Mouse (Mus musculus) embryo, embryonic 11 days (tissue): ENCODE data around the gene Gm27021.
A peak's percentile ranks its signal among the peaks of the same experiment; 100 is the strongest.

Experiments
- DNase-seq: peaks from one replicate; pipeline ENCODE4 v3.0.0-alpha.2; 2015

Gm27021 gene

GRCm38 (mm10) chr8:120685591-120685990, 17.7 kb upstream of the Gm27021 start:
- no peak for DNase-seq

DNA sequence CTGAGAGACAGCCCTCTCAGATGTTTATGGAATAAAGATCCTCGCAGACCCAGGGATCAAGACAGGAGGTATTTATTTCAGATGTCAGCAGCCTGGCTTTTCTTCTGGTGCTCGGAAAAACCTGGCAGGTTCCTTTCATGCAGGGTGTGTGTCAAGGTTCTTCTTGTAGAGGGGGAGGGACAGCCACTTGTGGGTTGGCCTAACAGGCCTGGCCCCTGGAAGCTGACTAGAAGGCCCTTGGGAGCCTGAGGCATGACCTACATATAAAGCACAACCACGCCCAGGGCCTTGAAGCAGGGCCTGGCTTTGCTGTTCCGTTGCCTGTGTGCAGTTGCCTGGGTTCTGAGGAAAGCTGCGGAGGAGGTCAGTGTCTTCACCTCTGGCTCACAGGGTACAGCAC, 17.2 kb upstream of the Gm27021 start:
- no peak for DNase-seq

DNA sequence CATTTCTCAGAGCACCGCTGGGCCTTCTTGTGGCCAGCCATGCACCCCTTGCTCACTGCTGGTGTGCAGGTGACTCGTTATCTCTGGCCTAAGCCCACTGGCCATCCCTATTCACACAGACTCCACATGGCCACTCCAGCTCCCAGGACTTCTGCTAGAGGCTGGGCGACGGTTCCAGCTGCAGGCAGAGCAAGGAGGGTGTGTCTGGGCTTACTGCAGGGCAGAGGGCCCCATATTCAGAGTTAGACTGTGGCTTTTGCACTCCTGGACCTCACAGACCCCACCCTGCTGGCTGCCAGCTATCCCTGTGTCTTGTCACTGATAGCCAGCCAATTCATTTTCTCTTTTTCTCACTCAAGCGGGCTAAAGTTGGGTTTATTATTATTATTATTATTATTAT, 16.2 kb upstream of the Gm27021 start:
- DNase-seq = no peak

GRCm38 (mm10) chr8:120683602-120684001, 15.7 kb upstream of the Gm27021 start:
- peak; percentile 81 for DNase-seq

GRCm38 (mm10) chr8:120681113-120681512, 13.2 kb upstream of the Gm27021 start:
- no peak for DNase-seq

- DNase-seq = peak; percentile 66
Measured at GRCm38 (mm10) chr8:120680405-120680804, 12.5 kb upstream of the Gm27021 start.

- no peak for DNase-seq
Measured at GRCm38 (mm10) chr8:120679629-120680387, 11.9 kb upstream of the Gm27021 start.

DNA sequence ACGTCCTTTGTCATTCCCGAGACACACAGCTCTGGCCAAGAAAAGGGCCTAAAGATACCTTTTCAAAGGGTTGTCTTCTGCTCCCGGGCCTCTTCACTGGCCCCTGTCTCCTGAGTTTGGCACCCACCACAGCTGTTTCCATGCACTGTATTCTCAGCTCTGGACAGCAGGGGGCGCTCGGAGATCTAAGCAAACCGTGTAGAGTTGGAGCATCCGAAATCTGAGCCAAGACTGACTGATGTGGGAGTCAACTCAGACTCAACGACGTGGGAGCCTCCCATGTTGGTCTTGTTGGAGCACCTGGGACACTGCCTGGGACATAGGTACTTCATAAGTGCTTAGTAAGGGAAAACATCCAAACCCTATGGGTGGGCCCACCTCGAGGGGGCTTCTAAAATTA, 10.6 kb upstream of the Gm27021 start:
- peak; percentile 90 for DNase-seq

- no peak for DNase-seq
Measured at GRCm38 (mm10) chr8:120675718-120676117, 7.8 kb upstream of the Gm27021 start.

DNA sequence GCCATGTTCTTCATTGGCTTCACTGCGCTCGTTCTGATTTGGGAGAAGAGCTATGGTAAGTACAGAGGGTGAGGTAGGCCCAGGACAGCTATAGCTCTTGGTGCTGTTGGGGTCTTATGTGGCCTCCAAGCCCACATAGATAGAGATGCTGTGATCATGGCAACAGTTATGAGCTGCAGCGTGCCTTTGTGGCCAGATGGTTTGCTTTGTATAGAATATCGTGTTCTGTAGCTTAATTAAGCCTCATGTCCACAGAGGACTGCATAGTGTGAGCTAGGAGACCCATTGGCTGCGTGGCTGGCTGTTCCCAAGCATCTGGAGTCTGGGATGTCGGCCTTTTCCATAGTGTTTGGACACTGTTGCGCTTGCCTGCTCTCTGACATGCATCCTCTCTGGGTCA, 5.4 kb upstream of the Gm27021 start:
- no peak for DNase-seq

GRCm38 (mm10) chr8:120672626-120673229, 4.8 kb upstream of the Gm27021 start:
- DNase-seq = no peak

- DNase-seq = peak; percentile 14
Measured at GRCm38 (mm10) chr8:120671775-120672174, 3.9 kb upstream of the Gm27021 start.

GRCm38 (mm10) chr8:120668374-120668905, 561 bp upstream of the Gm27021 start, which contains the start of gene Emc8:
Gene Emc8, minus strand, starts transcription at chr8:120668573.
- no peak for DNase-seq

GRCm38 (mm10) chr8:120666807-120667470, 940 bp downstream of the Gm27021 start:
- peak; percentile 12 for DNase-seq

GRCm38 (mm10) chr8:120665726-120666455, 2.0 kb downstream of the Gm27021 start:
- DNase-seq = peak; percentile 10

- DNase-seq = no peak
Measured at GRCm38 (mm10) chr8:120664566-120664965, 3.3 kb downstream of the Gm27021 start.

GRCm38 (mm10) chr8:120657415-120657814, 10.5 kb downstream of the Gm27021 start:
- no peak for DNase-seq

DNA sequence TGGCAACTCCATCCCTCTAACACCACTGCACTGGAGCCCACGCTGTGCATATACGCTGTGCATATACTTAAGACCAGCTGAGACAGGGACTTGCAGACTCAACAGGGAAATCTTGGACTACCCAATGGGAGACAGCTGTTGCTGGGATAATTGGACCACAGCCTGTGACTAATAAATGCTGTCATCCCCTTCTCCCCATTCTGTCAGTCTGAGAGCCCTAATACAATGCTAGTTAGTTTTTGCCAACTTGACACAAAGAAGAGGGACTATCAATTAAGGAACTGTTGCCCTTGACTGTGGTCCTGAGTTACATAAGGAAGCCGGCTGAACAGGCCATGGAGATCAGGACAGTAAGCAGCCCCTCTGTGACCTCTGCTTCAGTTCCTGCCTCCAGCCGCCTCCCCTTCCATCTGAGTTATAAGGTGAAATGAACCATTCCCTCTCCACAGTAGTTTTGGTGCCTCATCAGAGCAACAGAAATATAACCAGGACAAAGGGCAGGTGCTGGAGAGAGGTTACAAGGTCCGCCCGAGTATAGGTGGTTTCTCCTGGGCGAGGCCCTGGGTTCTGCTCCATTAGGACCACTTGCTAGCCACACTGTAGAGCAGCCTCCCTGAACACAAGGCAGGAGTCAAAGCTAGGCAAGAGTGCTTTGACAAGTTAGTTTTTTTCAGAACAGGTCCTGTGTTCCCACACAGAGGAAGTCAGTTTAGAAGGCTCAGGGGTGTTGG, 11.4 kb downstream of the Gm27021 start:
- no peak for DNase-seq

- DNase-seq = no peak
Measured at GRCm38 (mm10) chr8:120647532-120647931, 20.3 kb downstream of the Gm27021 start, which contains the start of gene 1190005I06Rik. Gene 1190005I06Rik, minus strand, starts transcription at chr8:120647632.

GRCm38 (mm10) chr8:120644663-120645062, 23.2 kb downstream of the Gm27021 start:
- DNase-seq = no peak

GRCm38 (mm10) chr8:120642031-120642662, 25.7 kb downstream of the Gm27021 start:
- DNase-seq = no peak

DNA sequence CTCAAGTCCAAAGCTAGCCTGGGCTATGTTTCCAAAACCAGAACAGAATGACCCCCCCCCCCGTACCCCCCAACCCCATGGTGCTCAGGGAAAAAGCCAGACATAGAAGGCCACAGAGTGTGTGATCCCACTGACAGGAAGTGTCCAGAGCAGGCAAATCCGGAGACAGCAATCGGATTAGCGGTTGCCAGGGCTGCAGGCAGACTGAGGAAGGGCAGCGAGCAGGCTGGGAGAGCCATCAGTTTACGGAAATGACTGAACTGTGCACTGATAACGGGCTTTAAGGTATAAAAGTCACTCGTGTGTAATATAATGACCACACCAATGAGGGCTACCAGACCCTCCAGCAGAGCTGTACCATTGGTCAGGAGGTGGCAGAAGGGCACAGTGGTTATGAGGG, 26.6 kb downstream of the Gm27021 start:
- no peak for DNase-seq
